Mouse (Mus musculus): Measurements from ENCODE around the gene Panx2. TPM values are rescaled to one million over a fixed set of nuclear protein-coding genes. Genes with fewer than 3 reads are reported as not detected.

Gene Panx2
- total and polyA plus RNA-seq, 3 experiments, result 0.91 to 2.1 (median 1.3) TPM

GRCm38 (mm10) chr15:89102646-89103045 lies 43.1 kb downstream of the Panx2 start:
- Histone ChIP-seq H3K79me2 (replicated peaks; ENCODE audit: control insufficient read depth, insufficient read depth, low read length) (no peaks in the 10 kb centered on the region), H3K4me3 (no peak overlapping the region), H3K9ac (ENCODE audit: low read depth, low read length) (no peak overlapping the region), H3K27ac (no peak overlapping the region), H3K36me3 (ENCODE audit: control insufficient read depth, insufficient read depth, low read length) (no peaks in the 10 kb centered on the region), H3K27me3 (ENCODE audit: control insufficient read depth, insufficient read depth, low read length) (no peaks in the 10 kb centered on the region), H3K4me1 (ENCODE audit: control insufficient read depth, insufficient read depth, low read length) (no peaks in the 10 kb centered on the region)
- no peak for DNase-seq
- TF ChIP-seq EP300 (IDR thresholded peaks at IDR 0.05; ENCODE audit: insufficient read depth, low read depth, low read length), result no peak
- no peak for TF ChIP-seq POLR2A (IDR thresholded peaks at IDR 0.05; ENCODE audit: insufficient read depth, low read depth, low read length)
- TF ChIP-seq CTCF (IDR thresholded peaks at IDR 0.05), result no peak
- intact Hi-C loops (cut with DNase I), result no loop called here
- 78% methylated on average over 5 of the region's 5 CpGs for WGBS

- Histone ChIP-seq H3K27me3 (ENCODE audit: control insufficient read depth, insufficient read depth, low read length) (no peaks in the 10 kb centered on the region), H3K4me1 (ENCODE audit: control insufficient read depth, insufficient read depth, low read length) (no peaks in the 10 kb centered on the region), H3K9ac (ENCODE audit: low read depth, low read length) (no peak overlapping the region), H3K27ac (no peak overlapping the region), H3K4me3 (no peak overlapping the region), H3K36me3 (ENCODE audit: control insufficient read depth, insufficient read depth, low read length) (no peaks in the 10 kb centered on the region), H3K79me2 (replicated peaks; ENCODE audit: control insufficient read depth, insufficient read depth, low read length) (no peaks in the 10 kb centered on the region)
- TF ChIP-seq CTCF (IDR thresholded peaks at IDR 0.05), result no peak
- TF ChIP-seq POLR2A (IDR thresholded peaks at IDR 0.05; ENCODE audit: insufficient read depth, low read depth, low read length), result no peak
- intact Hi-C loops (cut with DNase I), result no loop called here
- DNase-seq, result no peak
- WGBS, result 84% methylated on average over 10 of the region's 10 CpGs
Observed at GRCm38 (mm10) chr15:89103921-89104320, 44.4 kb downstream of the Panx2 start.

GRCm38 (mm10) chr15:89104425-89104824 lies 44.9 kb downstream of the Panx2 start:
- Histone ChIP-seq H3K79me2 (replicated peaks; ENCODE audit: control insufficient read depth, insufficient read depth, low read length) (no peaks in the 10 kb centered on the region), H3K36me3 (ENCODE audit: control insufficient read depth, insufficient read depth, low read length) (no peaks in the 10 kb centered on the region), H3K27ac (no peak overlapping the region), H3K27me3 (ENCODE audit: control insufficient read depth, insufficient read depth, low read length) (no peaks in the 10 kb centered on the region), H3K4me3 (no peak overlapping the region), H3K9ac (ENCODE audit: low read depth, low read length) (no peak overlapping the region), H3K4me1 (ENCODE audit: control insufficient read depth, insufficient read depth, low read length) (no peaks in the 10 kb centered on the region)
- no peak for DNase-seq
- WGBS, result 94% methylated on average over 8 of the region's 8 CpGs
- intact Hi-C loops (cut with DNase I), result no loop called here
- TF ChIP-seq CTCF (IDR thresholded peaks at IDR 0.05) (no peak), POLR2A (IDR thresholded peaks at IDR 0.05; ENCODE audit: insufficient read depth, low read depth, low read length) (no peak), EP300 (IDR thresholded peaks at IDR 0.05; ENCODE audit: insufficient read depth, low read depth, low read length) (no peak)

GRCm38 (mm10) chr15:89106073-89106472 lies 46.5 kb downstream of the Panx2 start:
- 88% methylated on average over 13 of the region's 13 CpGs for WGBS
- no peak for DNase-seq
- intact Hi-C loops (cut with DNase I), result no loop called here
- Histone ChIP-seq H3K4me3 (no peak overlapping the region), H3K27ac (no peak overlapping the region), H3K27me3 (ENCODE audit: control insufficient read depth, insufficient read depth, low read length) (no peaks in the 10 kb centered on the region), H3K79me2 (replicated peaks; ENCODE audit: control insufficient read depth, insufficient read depth, low read length) (no peaks in the 10 kb centered on the region), H3K9ac (ENCODE audit: low read depth, low read length) (no peak overlapping the region), H3K4me1 (ENCODE audit: control insufficient read depth, insufficient read depth, low read length) (no peaks in the 10 kb centered on the region), H3K36me3 (ENCODE audit: control insufficient read depth, insufficient read depth, low read length) (no peaks in the 10 kb centered on the region)
- TF ChIP-seq POLR2A (IDR thresholded peaks at IDR 0.05; ENCODE audit: insufficient read depth, low read depth, low read length), result no peak
- no peak for TF ChIP-seq EP300 (IDR thresholded peaks at IDR 0.05; ENCODE audit: insufficient read depth, low read depth, low read length)
- no peak for TF ChIP-seq CTCF (IDR thresholded peaks at IDR 0.05)

GRCm38 (mm10) chr15:89106976-89107375 lies 47.4 kb downstream of the Panx2 start:
- no peak for TF ChIP-seq POLR2A (IDR thresholded peaks at IDR 0.05; ENCODE audit: insufficient read depth, low read depth, low read length)
- Histone ChIP-seq H3K36me3 (ENCODE audit: control insufficient read depth, insufficient read depth, low read length) (no peaks in the 10 kb centered on the region), H3K79me2 (replicated peaks; ENCODE audit: control insufficient read depth, insufficient read depth, low read length) (no peaks in the 10 kb centered on the region), H3K4me1 (ENCODE audit: control insufficient read depth, insufficient read depth, low read length) (no peaks in the 10 kb centered on the region), H3K27ac (no peak overlapping the region), H3K4me3 (no peak overlapping the region), H3K27me3 (ENCODE audit: control insufficient read depth, insufficient read depth, low read length) (no peaks in the 10 kb centered on the region), H3K9ac (ENCODE audit: low read depth, low read length) (no peak overlapping the region)
- intact Hi-C loops (cut with DNase I), result no loop called here
- 76% methylated on average over 1 of the region's 1 CpGs for WGBS
- DNase-seq, result no peak

GRCm38 (mm10) chr15:89110147-89110546 lies 50.6 kb downstream of the Panx2 start:
- no peaks in the 10 kb centered on the region for H3K79me2 ChIP-seq (replicated peaks; ENCODE audit: control insufficient read depth, insufficient read depth, low read length)
- intact Hi-C loops (cut with DNase I), result loop anchor here (10.0 kb wide), 1 partner anchor 175 kb away; no protein-coding TSS in a partner anchor
- no peaks in the 10 kb centered on the region for H3K27me3 ChIP-seq (ENCODE audit: control insufficient read depth, insufficient read depth, low read length)
- H3K4me3 ChIP-seq, result no peak overlapping the region
- H3K9ac ChIP-seq (ENCODE audit: low read depth, low read length), result no peak overlapping the region
- no peaks in the 10 kb centered on the region for H3K36me3 ChIP-seq (ENCODE audit: control insufficient read depth, insufficient read depth, low read length)
- TF ChIP-seq EP300 (IDR thresholded peaks at IDR 0.05; ENCODE audit: insufficient read depth, low read depth, low read length) (no peak), POLR2A (IDR thresholded peaks at IDR 0.05; ENCODE audit: insufficient read depth, low read depth, low read length) (no peak), CTCF (IDR thresholded peaks at IDR 0.05) (peak; percentile 63)
- no peak overlapping the region for H3K27ac ChIP-seq
- 34% methylated on average over 9 of the region's 9 CpGs for WGBS
- peak in 1 of 2 experiments; percentile 27 for DNase-seq
- no peaks in the 10 kb centered on the region for H3K4me1 ChIP-seq (ENCODE audit: control insufficient read depth, insufficient read depth, low read length)

Measured in heart, adult 2 months (tissue).